Mouse (Mus musculus): ENCODE data around the gene Trim10. TPM values are rescaled to one million over a fixed set of nuclear protein-coding genes. Genes with fewer than 3 reads are reported as not detected.

Trim10 gene
- polyA plus RNA-seq, 1 experiment = not detected

DNA sequence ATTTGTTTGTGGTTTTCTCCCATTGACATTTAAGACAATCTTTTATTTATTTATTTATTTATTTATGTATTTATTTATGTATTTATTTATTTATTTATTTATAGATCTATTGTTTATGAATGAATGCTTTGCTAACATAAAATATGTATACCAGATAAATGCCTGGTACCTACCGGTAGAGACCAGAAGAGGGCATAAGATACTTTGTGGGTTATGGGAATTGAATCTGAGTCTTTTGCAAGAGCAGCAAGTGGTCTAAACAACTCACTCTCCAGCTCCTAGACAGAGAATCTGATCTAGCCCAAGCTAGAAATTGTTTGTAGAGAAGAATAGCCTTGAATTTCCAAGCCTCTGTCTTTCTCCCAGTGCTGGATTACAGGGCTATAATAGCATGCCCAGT is 31.3 kb downstream of the Trim10 start:
- Histone ChIP-seq H3K4me1 (ENCODE audit: control insufficient read depth, insufficient read depth, low read length) (peaks cover 18% of the 10 kb centered on the region), H3K27ac (ENCODE audit: insufficient read depth, low read depth, low read length) (no peak overlapping the region), H3K4me3 (ENCODE audit: insufficient read depth, low read length) (no peak overlapping the region)
- TF ChIP-seq CTCF (IDR thresholded peaks at IDR 0.05; ENCODE audit: low read depth, low read length) (no peak), POLR2A (IDR thresholded peaks at IDR 0.05; ENCODE audit: borderline replicate concordance, low read depth, low read length) (no peak)

DNA sequence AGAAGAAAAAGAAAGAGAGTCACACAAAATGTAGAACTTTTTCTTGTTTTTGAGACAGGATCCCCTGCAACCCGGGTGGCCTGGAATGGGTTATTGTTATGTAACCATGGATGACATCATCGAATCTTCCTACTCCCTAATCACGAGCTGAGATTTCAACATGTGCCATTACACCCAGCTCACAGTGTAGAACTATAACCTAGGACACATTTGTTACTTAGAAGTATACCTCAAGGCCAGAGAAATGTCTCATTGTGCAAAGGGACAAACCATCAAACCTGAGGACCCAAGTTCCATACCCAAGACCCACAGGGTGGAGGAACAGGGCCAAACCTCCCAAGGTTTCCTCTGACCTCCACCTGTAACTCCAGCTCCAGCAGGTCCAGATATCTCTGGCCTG is 34.3 kb downstream of the Trim10 start:
- Histone ChIP-seq H3K4me3 (ENCODE audit: insufficient read depth, low read length) (no peak overlapping the region), H3K4me1 (ENCODE audit: control insufficient read depth, insufficient read depth, low read length) (peaks cover 18% of the 10 kb centered on the region), H3K27ac (ENCODE audit: insufficient read depth, low read depth, low read length) (peak overlapping the region; percentile 89)
- no peak for TF ChIP-seq CTCF (IDR thresholded peaks at IDR 0.05; ENCODE audit: low read depth, low read length)
- TF ChIP-seq POLR2A (IDR thresholded peaks at IDR 0.05; ENCODE audit: borderline replicate concordance, low read depth, low read length) = no peak

DNA sequence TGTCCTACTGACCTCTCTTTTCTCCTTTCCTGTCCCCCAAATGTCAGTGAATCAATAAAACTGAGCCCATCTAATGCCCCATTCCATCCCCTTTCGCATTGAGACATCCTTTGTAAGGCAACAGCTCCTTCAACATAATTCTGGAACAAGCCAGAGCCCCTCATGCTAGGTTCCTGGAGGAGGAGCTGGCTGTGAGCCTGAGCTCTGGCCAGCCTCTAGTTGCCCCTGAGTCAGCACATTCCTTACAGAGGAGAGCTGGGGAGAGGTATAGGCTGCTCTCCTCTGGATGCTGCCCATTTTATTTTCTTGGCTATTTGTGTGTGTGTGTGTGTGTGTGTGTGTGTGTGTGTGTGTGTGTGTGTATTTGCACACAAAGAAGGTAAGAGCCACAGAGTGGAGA is 38.9 kb downstream of the Trim10 start:
- H3K4me1 ChIP-seq (ENCODE audit: control insufficient read depth, insufficient read depth, low read length) = peaks cover 16% of the 10 kb centered on the region
- no peak overlapping the region for H3K4me3 ChIP-seq (ENCODE audit: insufficient read depth, low read length)
- H3K27ac ChIP-seq (ENCODE audit: insufficient read depth, low read depth, low read length) = no peak overlapping the region
- TF ChIP-seq CTCF (IDR thresholded peaks at IDR 0.05; ENCODE audit: low read depth, low read length) = no peak
- TF ChIP-seq POLR2A (IDR thresholded peaks at IDR 0.05; ENCODE audit: borderline replicate concordance, low read depth, low read length) = no peak

DNA sequence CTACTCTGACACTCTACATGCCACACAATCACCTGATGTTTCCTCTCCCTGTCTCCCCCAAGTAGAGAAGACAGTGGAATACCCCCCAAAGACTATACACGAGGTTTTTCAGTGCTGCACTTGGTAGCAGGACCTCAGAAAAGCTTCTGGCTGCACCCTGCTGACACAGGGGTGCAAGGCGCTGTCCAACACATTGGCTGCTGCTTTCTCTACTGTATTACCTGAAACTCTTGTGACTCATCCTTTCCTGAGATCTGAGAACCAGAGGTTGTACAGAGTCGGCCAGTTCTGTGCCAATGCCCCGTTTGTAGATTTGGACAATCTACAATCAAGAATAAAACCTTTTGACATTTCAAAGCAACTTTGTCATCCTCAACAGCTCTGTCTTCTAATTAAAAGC is 40.4 kb downstream of the Trim10 start:
- Histone ChIP-seq H3K4me3 (ENCODE audit: insufficient read depth, low read length) (no peak overlapping the region), H3K4me1 (ENCODE audit: control insufficient read depth, insufficient read depth, low read length) (peaks cover 9% of the 10 kb centered on the region), H3K27ac (ENCODE audit: insufficient read depth, low read depth, low read length) (no peak overlapping the region)
- TF ChIP-seq POLR2A (IDR thresholded peaks at IDR 0.05; ENCODE audit: borderline replicate concordance, low read depth, low read length) = no peak
- TF ChIP-seq CTCF (IDR thresholded peaks at IDR 0.05; ENCODE audit: low read depth, low read length) = no peak

DNA sequence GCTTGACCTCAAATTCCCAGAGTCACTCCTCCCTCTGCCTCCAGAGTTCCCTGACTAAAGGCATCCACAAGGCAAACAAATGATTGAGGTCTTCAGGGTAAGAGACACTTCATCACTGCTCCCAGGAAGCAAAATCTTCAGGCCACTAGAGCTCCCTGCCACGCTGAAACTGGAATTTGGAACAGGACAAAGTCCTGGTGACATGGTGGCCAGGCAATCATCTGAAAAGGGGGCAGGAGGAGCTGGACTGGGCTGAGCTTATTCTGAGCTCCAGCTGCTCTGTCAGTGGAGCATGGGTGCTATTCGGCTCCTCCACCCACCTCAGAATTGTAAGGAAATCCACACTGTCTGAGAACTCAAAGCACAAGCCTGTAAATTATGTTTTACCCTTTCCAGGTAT is 42.7 kb downstream of the Trim10 start:
- Histone ChIP-seq H3K4me3 (ENCODE audit: insufficient read depth, low read length) (no peak overlapping the region), H3K27ac (ENCODE audit: insufficient read depth, low read depth, low read length) (no peak overlapping the region), H3K4me1 (ENCODE audit: control insufficient read depth, insufficient read depth, low read length) (no peaks in the 10 kb centered on the region)
- TF ChIP-seq POLR2A (IDR thresholded peaks at IDR 0.05; ENCODE audit: borderline replicate concordance, low read depth, low read length) (no peak), CTCF (IDR thresholded peaks at IDR 0.05; ENCODE audit: low read depth, low read length) (no peak)

DNA sequence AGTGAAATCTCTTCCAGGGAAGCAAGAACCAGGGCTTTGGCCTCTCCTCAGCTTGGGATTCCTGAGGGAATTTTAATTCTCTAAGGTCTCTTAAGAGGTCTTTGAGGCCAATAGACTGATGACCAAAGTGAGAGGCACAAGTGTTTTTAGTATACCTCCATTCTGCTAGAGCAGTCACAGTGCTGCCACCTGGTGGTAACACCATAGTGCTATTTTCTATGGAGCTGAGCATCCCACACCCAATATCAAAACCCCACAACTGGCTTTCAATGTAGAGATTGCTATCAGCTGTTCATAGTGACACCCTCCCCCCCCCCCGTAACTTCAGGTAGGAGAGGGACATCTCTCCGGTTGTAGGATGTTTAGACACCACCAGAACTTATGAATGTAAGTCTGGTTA is 44.7 kb downstream of the Trim10 start:
- Histone ChIP-seq H3K4me1 (ENCODE audit: control insufficient read depth, insufficient read depth, low read length) (no peaks in the 10 kb centered on the region), H3K27ac (ENCODE audit: insufficient read depth, low read depth, low read length) (no peak overlapping the region), H3K4me3 (ENCODE audit: insufficient read depth, low read length) (no peak overlapping the region)

DNA sequence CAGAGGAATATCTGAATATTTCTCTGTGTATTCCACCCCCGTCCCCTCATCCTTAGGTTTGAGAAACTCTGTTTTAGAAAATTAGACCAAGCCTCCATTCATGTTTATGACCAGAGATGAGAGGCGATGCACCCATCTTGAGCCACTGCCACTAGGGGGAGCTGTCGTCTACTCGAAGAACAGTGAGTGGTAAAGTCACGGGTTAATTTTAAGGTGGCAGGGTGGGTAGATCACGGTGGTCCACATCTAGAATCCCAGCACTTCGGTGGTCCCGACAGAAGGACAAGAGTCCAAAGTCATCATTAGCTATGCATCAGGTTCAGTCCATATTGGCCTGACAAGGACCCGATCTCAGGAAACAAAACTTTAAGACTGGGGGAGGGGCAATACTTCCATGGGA is 45.7 kb downstream of the Trim10 start:
- H3K27ac ChIP-seq (ENCODE audit: insufficient read depth, low read depth, low read length) = no peak overlapping the region
- H3K4me1 ChIP-seq (ENCODE audit: control insufficient read depth, insufficient read depth, low read length) = no peaks in the 10 kb centered on the region
- TF ChIP-seq POLR2A (IDR thresholded peaks at IDR 0.05; ENCODE audit: borderline replicate concordance, low read depth, low read length) = no peak
- TF ChIP-seq CTCF (IDR thresholded peaks at IDR 0.05; ENCODE audit: low read depth, low read length) = peak; percentile 98
- no peak overlapping the region for H3K4me3 ChIP-seq (ENCODE audit: insufficient read depth, low read length)

More for the DNA sequence above, 44.7 kb downstream of the Trim10 start:
- TF ChIP-seq CTCF (IDR thresholded peaks at IDR 0.05; ENCODE audit: low read depth, low read length) (no peak), POLR2A (IDR thresholded peaks at IDR 0.05; ENCODE audit: borderline replicate concordance, low read depth, low read length) (no peak)

DNA sequence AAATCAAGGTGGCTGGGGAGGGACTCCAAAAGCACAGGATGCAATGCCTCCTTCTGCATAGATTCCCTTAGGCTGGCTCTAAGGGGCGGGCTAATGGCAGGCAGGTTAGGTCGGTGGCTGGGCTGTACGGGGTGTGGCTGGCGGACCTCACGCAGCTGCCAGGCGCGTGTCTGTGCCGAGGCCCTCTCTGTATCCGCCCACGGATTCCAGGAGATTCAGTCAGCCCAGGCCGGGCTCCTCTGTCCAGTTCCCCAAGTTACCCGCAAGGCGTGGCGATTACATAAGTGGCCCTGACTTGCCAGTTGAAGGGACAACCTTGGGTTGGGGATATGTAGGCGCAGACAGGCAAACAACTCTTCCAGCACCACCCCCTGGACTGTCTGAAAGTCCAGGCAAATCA is 50.9 kb downstream of the Trim10 start:
- TF ChIP-seq POLR2A (IDR thresholded peaks at IDR 0.05; ENCODE audit: borderline replicate concordance, low read depth, low read length) = no peak
- no peak for TF ChIP-seq CTCF (IDR thresholded peaks at IDR 0.05; ENCODE audit: low read depth, low read length)
- H3K27ac ChIP-seq (ENCODE audit: insufficient read depth, low read depth, low read length) = no peak overlapping the region
- no peak overlapping the region for H3K4me3 ChIP-seq (ENCODE audit: insufficient read depth, low read length)
- no peaks in the 10 kb centered on the region for H3K4me1 ChIP-seq (ENCODE audit: control insufficient read depth, insufficient read depth, low read length)

DNA sequence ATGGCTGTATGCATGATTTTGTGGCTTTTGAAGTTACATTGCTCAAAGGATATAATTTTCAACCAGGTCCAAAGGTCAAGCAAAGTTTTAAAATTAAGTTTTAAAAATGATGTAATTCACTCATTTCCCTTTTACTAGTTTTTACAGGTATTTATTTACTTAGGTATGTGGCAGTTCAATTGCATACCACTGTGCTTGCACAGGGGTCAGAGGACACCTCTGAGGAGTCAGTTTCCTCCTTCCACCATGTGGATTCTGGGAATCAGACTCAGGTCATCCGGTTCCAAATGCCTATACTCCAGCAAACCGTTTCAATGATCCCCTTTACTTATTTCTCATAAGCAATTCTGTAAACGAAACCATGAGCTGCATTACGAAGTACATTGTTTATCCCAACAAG is 53.3 kb downstream of the Trim10 start:
- no peaks in the 10 kb centered on the region for H3K4me1 ChIP-seq (ENCODE audit: control insufficient read depth, insufficient read depth, low read length)
- no peak overlapping the region for H3K4me3 ChIP-seq (ENCODE audit: insufficient read depth, low read length)

DNA sequence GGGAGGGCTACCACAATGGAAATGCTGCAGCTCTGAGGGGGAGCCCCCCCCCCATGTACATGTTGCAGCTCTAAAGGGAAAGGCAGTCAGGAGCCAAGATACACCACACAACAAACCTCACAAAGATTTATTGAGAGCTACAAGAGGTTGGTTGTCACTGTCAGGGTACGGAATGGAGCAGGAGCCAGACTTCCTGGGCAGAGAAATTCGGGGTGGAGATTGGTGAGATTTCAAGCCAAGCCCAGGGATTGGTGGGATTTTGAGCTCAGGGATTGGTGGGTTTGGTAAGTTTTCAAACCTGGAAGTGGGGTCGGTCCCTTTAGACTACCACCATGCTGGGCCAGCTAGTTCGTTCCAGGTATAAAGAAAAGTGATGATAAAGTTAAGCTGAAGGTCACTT is 54.1 kb downstream of the Trim10 start:
- Histone ChIP-seq H3K4me1 (ENCODE audit: control insufficient read depth, insufficient read depth, low read length) (no peaks in the 10 kb centered on the region), H3K27ac (ENCODE audit: insufficient read depth, low read depth, low read length) (no peak overlapping the region), H3K4me3 (ENCODE audit: insufficient read depth, low read length) (no peak overlapping the region)
- TF ChIP-seq CTCF (IDR thresholded peaks at IDR 0.05; ENCODE audit: low read depth, low read length) (no peak), POLR2A (IDR thresholded peaks at IDR 0.05; ENCODE audit: borderline replicate concordance, low read depth, low read length) (no peak)

More for the DNA sequence above, 53.3 kb downstream of the Trim10 start:
- no peak for TF ChIP-seq CTCF (IDR thresholded peaks at IDR 0.05; ENCODE audit: low read depth, low read length)
- no peak overlapping the region for H3K27ac ChIP-seq (ENCODE audit: insufficient read depth, low read depth, low read length)

Other genes starting within 250 kb of the Trim10 start
- not detected in 2 replicates for gene H2-M9, start 226.9 kb upstream of the Trim10 start, polyA plus RNA-seq (2012; ENCODE audit: insufficient read depth, insufficient read length, missing spikeins)
- gene H2-M1, start 197.4 kb upstream of the Trim10 start, polyA plus RNA-seq (2012; ENCODE audit: insufficient read depth, insufficient read length, missing spikeins) = not detected in 2 replicates
- not detected in 2 replicates for gene H2-M10.5, start 96.7 kb upstream of the Trim10 start, polyA plus RNA-seq (2012; ENCODE audit: insufficient read depth, insufficient read length, missing spikeins)
- gene H2-M10.6, start 57.4 kb upstream of the Trim10 start, polyA plus RNA-seq (2012; ENCODE audit: insufficient read depth, insufficient read length, missing spikeins) = not detected in 2 replicates
- 65.9 and 67.3 TPM in 2 replicates for gene Trim26, start 32.4 kb upstream of the Trim10 start, polyA plus RNA-seq (2012; ENCODE audit: insufficient read depth, insufficient read length, missing spikeins)
- gene Trim15, start 2.4 kb upstream of the Trim10 start, polyA plus RNA-seq (2012; ENCODE audit: insufficient read depth, insufficient read length, missing spikeins) = not detected in 2 replicates
- not detected in 2 replicates for gene Trim40, start 20.5 kb downstream of the Trim10 start, polyA plus RNA-seq (2012; ENCODE audit: insufficient read depth, insufficient read length, missing spikeins)
- not detected in 2 replicates for gene Trim31, start 28.5 kb downstream of the Trim10 start, polyA plus RNA-seq (2012; ENCODE audit: insufficient read depth, insufficient read length, missing spikeins)
- gene Rnf39, start 73.3 kb downstream of the Trim10 start, polyA plus RNA-seq (2012; ENCODE audit: insufficient read depth, insufficient read length, missing spikeins) = not detected in 2 replicates
- 59.3 and 64.4 TPM in 2 replicates for gene Ppp1r11, start 82.2 kb downstream of the Trim10 start, polyA plus RNA-seq (2012; ENCODE audit: insufficient read depth, insufficient read length, missing spikeins)
- gene Znrd1, start 89.0 kb downstream of the Trim10 start, polyA plus RNA-seq (2012; ENCODE audit: insufficient read depth, insufficient read length, missing spikeins) = 50.1 and 70.8 TPM in 2 replicates
- 7.9 and 10.4 TPM in 2 replicates for gene Znrd1as, start 89.0 kb downstream of the Trim10 start, polyA plus RNA-seq (2012; ENCODE audit: insufficient read depth, insufficient read length, missing spikeins)
- not detected in 2 replicates for gene 2410137M14Rik, start 111.7 kb downstream of the Trim10 start, polyA plus RNA-seq (2012; ENCODE audit: insufficient read depth, insufficient read length, missing spikeins)
- 0.69 and 1.0 TPM in 2 replicates for gene H2-M5, start 120.0 kb downstream of the Trim10 start, polyA plus RNA-seq (2012; ENCODE audit: insufficient read depth, insufficient read length, missing spikeins)
- not detected in 2 replicates for gene Zfp57, start 131.6 kb downstream of the Trim10 start, polyA plus RNA-seq (2012; ENCODE audit: insufficient read depth, insufficient read length, missing spikeins)
- gene Mog, start 153.8 kb downstream of the Trim10 start, polyA plus RNA-seq (2012; ENCODE audit: insufficient read depth, insufficient read length, missing spikeins) = not detected in 2 replicates
- gene Gabbr1, start 176.4 kb downstream of the Trim10 start, polyA plus RNA-seq (2012; ENCODE audit: insufficient read depth, insufficient read length, missing spikeins) = 0.90 and 1.0 TPM in 2 replicates
- not detected in 2 replicates for gene Olfr90, start 218.9 kb downstream of the Trim10 start, polyA plus RNA-seq (2012; ENCODE audit: insufficient read depth, insufficient read length, missing spikeins)
- gene Olfr91, start 228.7 kb downstream of the Trim10 start, polyA plus RNA-seq (2012; ENCODE audit: insufficient read depth, insufficient read length, missing spikeins) = not detected in 2 replicates

Measured in bone marrow macrophage, adult 2 months (primary cell).